Mouse (Mus musculus) megakaryocyte, embryonic 14.5 days (primary cell): ENCODE measurements around the gene Man2b2.

Experiments
- FLI1 ChIP-seq: IDR thresholded peaks from 2 replicates; pipeline ENCODE4 v1.6.1; 2012; ENCODE audit warnings: low read length, inconsistent platforms, mixed read lengths
- GATA1 ChIP-seq: IDR thresholded peaks from 3 replicates; pipeline ENCODE4 v1.6.1; 2012; ENCODE audit warnings: mixed read lengths, low read length, inconsistent platforms, borderline replicate concordance

- TF ChIP-seq FLI1, result no peak
- TF ChIP-seq GATA1, result no peak
Observed at GRCm38 (mm10) chr5:36772586-36772985, 57.9 kb downstream of the Man2b2 start.
